Mouse (Mus musculus) B cell, adult 67 days (primary cell): ENCODE data around the gene Fam104a. TPM values are rescaled to one million over a fixed set of nuclear protein-coding genes. Genes with fewer than 3 reads are reported as not detected.

Experiments used
- total RNA-seq, 2 experiments: library from RNA; stranded (reverse); gene quantifications; 4 replicates each; pipeline ENCODE4 v1.2.4; 2023

The Fam104a gene
- total RNA-seq, result 10 to 100 TPM; 22.2 to 23.0 TPM

DNA sequence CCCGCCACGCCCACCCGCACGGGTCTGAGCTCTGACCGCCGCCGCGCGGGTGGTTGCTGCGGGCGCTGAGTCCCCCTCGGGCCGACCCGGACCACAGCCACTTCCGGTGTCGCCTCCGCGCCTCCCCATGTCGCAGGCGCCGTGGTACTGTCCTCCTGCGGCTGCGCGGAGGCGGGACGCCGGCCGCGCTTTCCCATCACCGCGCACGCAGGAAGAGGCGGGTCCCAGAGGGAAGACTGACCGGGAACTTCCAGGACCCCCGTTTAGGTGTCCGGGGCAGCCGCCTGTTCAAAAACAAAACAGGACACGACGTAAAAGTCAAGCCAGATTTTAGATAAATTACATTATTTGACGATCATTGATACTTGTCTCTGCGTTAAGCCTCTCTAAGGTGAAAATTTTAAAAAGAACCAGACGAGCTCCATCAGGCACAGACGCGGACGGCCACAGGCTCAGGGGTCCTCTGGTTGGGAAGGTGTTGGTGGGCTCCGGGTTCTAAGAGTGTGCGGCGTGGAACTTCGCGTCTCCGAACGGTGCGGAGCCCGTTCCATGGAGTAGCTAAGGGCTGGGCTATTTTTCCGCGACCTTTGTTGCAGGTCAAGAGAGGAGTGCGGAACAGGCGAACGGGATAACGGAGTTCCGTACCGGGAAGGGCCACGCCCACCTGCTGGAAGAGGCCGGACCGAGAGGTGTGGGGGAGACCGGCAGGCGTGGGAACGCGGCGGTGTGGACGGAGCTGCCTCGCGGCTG lies at the start of gene Fam104a, which contains the start of gene D11Wsu47e:
Gene Fam104a (minus strand): TSS at position 199 of the 750 bp plus-strand sequence.
Gene D11Wsu47e (plus strand): TSS at position 456 of the 750 bp plus-strand sequence.

DNA sequence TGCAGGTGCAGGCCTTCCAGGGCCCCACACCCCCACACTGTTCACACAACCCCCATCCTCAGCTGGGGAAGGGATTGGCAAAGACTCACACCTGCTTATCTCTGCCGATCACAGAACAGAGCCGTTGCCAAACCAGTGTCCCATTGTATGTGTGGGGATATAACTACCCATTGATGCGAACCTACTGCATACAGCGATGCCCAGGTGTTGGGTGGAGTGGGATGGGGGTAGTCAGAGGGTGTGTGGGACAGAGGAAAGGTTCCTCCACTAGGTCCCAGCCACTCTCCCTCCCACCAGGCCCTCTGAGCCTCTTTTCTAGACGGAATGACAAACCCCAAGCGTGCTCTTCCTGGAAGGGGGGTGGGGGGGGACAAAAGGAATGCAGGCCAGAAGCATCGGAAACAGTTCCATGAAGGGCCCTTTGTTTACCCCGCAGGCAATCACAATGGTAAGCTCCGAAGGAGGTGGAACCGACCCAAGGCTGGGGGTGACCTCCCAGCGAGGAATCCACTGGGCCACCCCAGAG lies 25.8 kb upstream of the Fam104a start, which contains the start of gene Cpsf4l:
Gene Cpsf4l (minus strand): TSS at position 287 of the 526 bp plus-strand sequence.

DNA sequence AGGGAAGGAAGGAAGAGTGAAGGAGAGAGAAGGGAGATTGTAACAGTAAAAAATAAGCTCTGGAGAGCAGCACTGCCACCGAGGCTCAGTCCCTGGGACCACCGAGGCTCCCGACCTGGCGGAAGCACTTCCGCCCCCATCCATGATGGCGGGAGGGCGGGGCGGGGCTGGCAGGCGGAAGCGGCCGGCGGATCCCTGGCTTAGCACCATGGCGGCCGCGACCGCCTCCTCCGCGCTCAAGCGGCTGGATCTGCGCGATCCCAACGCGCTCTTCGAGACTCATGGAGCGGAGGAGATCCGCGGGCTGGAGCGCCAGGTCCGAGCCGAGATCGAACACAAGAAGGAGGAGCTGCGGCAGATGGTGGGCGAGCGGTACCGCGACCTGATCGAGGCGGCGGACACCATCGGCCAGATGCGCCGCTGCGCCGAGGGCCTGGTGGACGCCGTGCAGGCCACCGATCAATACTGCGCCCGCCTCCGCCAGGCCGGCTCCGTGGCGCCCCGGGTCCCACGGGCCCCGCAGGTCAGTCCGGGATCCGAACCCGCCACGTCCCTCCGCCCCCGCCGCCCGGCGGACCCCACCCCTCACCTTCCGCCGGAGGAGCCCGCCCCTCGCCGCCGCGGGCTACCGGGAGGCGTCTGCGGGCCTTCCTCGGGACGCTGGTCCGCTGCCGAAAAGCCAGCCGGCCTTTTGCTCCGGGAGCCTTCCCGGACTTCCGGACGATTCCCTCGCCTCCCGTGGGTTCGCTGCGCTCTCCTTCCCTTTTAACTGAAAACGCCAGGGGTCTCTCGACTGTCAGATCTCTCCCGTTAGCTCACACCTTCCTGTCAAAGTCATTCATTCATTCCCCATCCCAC lies 34.4 kb downstream of the Fam104a start, which contains the start of gene Slc39a11:
Gene Slc39a11 (minus strand): TSS at position 727 of the 858 bp plus-strand sequence.

DNA sequence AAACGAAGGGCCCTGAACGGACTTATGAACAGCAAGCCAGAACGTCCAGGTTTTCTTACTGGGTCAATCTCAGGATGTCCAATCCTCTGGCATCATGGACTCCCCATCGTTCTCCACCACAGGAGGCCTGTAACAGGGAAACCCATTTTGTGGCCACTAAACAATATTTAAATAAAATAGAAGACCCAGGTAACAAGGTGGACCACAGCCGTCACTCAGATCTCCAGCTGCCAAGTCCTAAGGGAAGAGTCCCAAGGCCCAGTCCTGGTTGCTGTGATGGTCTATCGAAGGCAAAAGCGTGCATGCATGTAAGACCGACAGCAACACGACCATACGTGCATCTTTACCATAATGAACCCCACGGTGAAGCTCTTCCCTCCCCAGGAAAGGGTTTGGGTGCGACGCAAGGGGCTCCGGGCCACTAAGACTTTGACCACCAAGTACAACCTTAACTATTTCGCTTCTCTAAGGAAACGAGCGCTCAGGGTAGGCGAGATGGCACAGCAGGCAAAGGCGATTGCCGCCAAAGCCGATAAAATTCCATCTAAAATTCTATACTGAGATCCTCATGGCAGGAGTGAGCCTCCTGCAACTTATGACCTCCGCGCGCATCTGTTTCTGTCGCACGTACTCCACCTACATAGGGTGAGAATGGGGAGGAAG lies 35.1 kb downstream of the Fam104a start, which contains the start of gene Cog1:
Gene Cog1 (plus strand): TSS at position 480 of the 663 bp plus-strand sequence.

DNA sequence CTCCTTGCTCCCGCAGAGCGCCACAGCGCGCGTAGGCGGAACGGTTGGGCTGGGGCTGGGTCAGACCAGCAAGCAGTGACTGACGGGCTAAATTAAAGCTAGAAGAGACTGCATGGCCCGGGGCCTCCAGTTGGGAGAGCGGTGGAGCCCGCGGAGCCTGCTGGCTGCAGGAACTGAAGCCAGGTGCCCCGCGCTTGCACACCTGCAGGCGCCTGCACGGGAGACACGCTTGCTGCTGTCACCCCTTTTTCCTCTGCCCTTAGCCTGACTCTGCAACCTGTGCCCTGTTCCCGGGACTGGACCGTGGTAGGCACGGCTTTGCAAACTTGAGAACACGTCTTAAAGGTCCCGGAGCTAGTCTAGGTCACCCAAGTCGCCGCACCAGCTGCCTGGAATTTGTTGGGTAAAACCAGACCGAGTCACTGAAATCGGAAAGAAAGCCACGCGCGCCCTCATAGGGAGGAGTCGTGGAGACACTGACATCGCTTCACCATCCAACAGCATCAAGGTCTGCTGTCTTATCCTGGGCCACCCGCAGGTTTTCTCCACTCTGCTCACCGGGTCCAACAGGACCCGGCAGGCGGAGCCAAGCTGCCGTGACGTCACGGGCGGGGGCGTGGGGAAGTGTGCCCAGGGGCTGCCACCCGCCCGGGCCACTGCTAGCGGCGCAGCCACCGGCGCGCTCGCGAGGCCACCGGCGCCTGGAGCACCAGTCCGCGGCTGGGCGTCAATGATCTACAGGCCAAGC lies 65.1 kb downstream of the Fam104a start, which contains the start of gene Sstr2:
Gene Sstr2 (plus strand): TSS at position 671 of the 748 bp plus-strand sequence.

Other genes starting within 250 kb of the Fam104a start
- not detected for gene Sstr2, start 64.8 kb downstream of the Fam104a start, total RNA-seq
- gene Cog1, start 35.0 kb downstream of the Fam104a start, total RNA-seq, result 10 to 100 TPM; 55.1 to 58.5 TPM
- gene Slc39a11, start 34.1 kb downstream of the Fam104a start, total RNA-seq, result 1 to 10 TPM; 4.7 to 7.2 TPM
- 10 to 100 TPM; 21.3 to 31.3 TPM for gene D11Wsu47e, start 257 bp upstream of the Fam104a start, total RNA-seq
- not detected for gene Cpsf4l, start 25.9 kb upstream of the Fam104a start, total RNA-seq
- 1 to 10 TPM; 3.6 to 4.9 TPM for gene Cdc42ep4, start 67.7 kb upstream of the Fam104a start, total RNA-seq